Mouse (Mus musculus): ENCODE measurements around the gene Anapc11. TPM values are rescaled to one million over a fixed set of nuclear protein-coding genes. Genes with fewer than 3 reads are reported as not detected.

The Anapc11 gene
- total and polyA plus RNA-seq, 3 experiments: 57.0 to 145 (median 108) TPM

DNA sequence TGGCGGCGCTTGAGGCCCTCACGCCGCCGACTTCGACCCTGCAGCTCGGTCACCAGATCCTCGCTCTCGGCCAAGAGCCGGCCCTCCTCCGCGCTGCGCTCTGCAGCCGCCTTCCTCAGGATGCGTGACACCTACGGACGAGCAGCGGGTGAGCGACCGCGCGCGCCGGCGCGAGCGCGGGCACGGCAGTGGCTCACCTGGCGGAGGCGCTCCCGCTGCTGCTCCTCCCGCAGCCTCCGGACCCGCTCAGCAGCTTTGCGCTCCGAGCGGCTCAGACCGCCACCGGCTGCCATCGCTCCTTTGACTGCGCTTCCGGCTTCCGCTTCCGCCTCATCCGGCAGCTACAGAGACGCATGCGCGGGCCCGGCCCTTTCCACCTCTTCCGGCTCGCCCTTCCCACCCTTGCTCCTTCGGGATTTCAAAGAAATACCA lies 26.5 kb downstream of the Anapc11 start:
- peak; percentile 91 for DNase-seq (ENCODE audit: extremely low read depth)
- Histone ChIP-seq H3K27me3 (replicated peaks) (no peaks in the 10 kb centered on the region), H3K9ac (ENCODE audit: insufficient read depth, low read depth) (peak overlapping the region; percentile 93), H3K4me3 (replicated peaks in 1 of 3; ENCODE audit: low read depth in 2 of 3, low read length in 2 of 3, poor library complexity in 1 of 3) (peak overlapping the region; percentile 82 to 100 (median 100)), H3K79me2 (replicated peaks; ENCODE audit: control insufficient read depth, extremely low read depth, insufficient read depth, poor library complexity, severe bottlenecking) (peaks cover 32% of the 10 kb centered on the region), H3K4me1 (ENCODE audit: control insufficient read depth in 1 of 2, insufficient read depth in 2 of 2) (peaks cover 33 to 57% of the 10 kb centered on the region in 2 experiments), H3K36me3 (replicated peaks in 1 of 2; ENCODE audit: control insufficient read depth in 1 of 2, insufficient read depth in 1 of 2, low read length in 1 of 2) (peaks cover 58 to 77% of the 10 kb centered on the region in 2 experiments), H3K4me2 (ENCODE audit: insufficient read depth, low read depth, poor library complexity, severe bottlenecking) (peak overlapping the region; percentile 86), H3K9me3 (replicated peaks; ENCODE audit: low read length) (no peaks in the 10 kb centered on the region), H3K27ac (ENCODE audit: insufficient read depth, low read depth) (peak overlapping the region; percentile 83)
- in situ Hi-C loops (cut with MboI; ENCODE audit: low pct_ligation_motif_present, low pct_unique_long_range_greater_than_20kb, low sequenced_read_pairs): loop anchor here (10.0 kb wide), 1 partner anchor 60 kb away; no protein-coding TSS in a partner anchor
- TF ChIP-seq NRF1 (IDR thresholded peaks at IDR 0.05; ENCODE audit: low read depth, low read length) (peak; percentile 97), ZMIZ1 (IDR thresholded peaks at IDR 0.05; ENCODE audit: low read depth, low read length) (peak; percentile 88), SIN3A (IDR thresholded peaks at IDR 0.05; ENCODE audit: low read length) (peak; percentile 97), NELFE (IDR thresholded peaks at IDR 0.05; ENCODE audit: low read depth, low read length) (peak; percentile 81), HCFC1 (IDR thresholded peaks at IDR 0.05; ENCODE audit: low read depth, low read length) (peak; percentile 89), POLR2AphosphoS2 (IDR thresholded peaks at IDR 0.05; ENCODE audit: low read depth, low read length) (peak; percentile 94), MAFK (IDR thresholded peaks at IDR 0.05; ENCODE audit: insufficient replicate concordance, low read length) (0 out of 2 replicates have a peak, but pooled peaks have one; percentile 9), POLR2A (IDR thresholded peaks at IDR 0.05; ENCODE audit: low read depth, low read length) (peak; percentile 93), SMC3 (IDR thresholded peaks at IDR 0.05; ENCODE audit: low read depth, low read length) (no peak), UBTF (IDR thresholded peaks at IDR 0.05; ENCODE audit: low read depth, low read length) (no peak), RAD21 (IDR thresholded peaks at IDR 0.05; ENCODE audit: low read depth, low read length) (no peak), TCF12 (IDR thresholded peaks at IDR 0.05; ENCODE audit: low read depth, low read length) (peak; percentile 75), MAZ (IDR thresholded peaks at IDR 0.05; ENCODE audit: low read depth, low read length) (no peak), CHD2 (IDR thresholded peaks at IDR 0.05; ENCODE audit: low read length) (peak; percentile 28; the same call in 1 of the 2 replicates), BHLHE40 (IDR thresholded peaks at IDR 0.05; ENCODE audit: low read depth, low read length) (0 out of 2 replicates have a peak, but pooled peaks have one; percentile 7), ELF1 (IDR thresholded peaks at IDR 0.05; ENCODE audit: low read depth, low read length) (peak; percentile 100), MXI1 (IDR thresholded peaks at IDR 0.05; ENCODE audit: low read depth, low read length) (peak; percentile 90; the same call in 1 of the 2 replicates), TBP (conservative IDR thresholded peaks at IDR 0.05; ENCODE audit: low read depth, low read length) (peak; percentile 69)
- dilution Hi-C loops (cut with MboI; ENCODE audit: extremely low pct_ligation_motif_present, extremely low pct_unique_long_range_greater_than_20kb, low sequenced_read_pairs): no loop called here

DNA sequence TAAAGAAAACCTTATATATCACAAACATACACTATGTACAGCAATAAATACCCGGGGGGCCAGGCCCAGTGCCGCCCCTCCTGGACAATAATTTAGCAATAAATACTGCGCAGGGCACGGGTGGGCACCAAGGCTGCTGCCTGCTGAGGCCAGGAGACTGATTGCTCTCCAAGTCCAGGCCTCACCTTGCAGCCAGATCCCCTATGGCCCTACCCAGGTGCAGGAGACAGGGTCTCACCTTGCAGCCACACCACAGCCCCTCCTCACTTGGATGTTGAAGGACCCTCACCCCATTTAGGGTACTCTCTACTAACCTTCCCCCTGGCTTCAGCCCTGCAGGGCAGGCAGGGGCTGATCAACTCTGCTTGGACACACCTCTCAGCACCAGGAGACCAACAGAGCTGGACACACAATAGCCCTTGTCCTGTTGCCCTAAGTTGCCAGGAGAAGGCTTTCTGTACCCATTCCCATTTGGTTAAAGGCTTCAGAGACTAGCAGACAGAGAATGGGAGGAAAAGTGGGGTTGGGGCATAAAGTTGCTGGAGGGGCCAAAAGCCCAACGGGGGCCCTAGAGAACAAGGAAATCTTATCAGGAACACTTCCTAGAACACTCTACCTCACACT lies 27.0 kb downstream of the Anapc11 start, which contains the start of gene Sirt7:
TSS of gene Sirt7 (minus strand) at position 89 of the 624 bp plus-strand sequence.
- peak within 1 kb of the TSS; percentile 82 to 100 (median 100) for H3K4me3 ChIP-seq (replicated peaks in 1 of 3; ENCODE audit: low read depth in 2 of 3, low read length in 2 of 3, poor library complexity in 1 of 3)
- peaks cover 37% of the 10 kb centered on the region for H3K79me2 ChIP-seq (replicated peaks; ENCODE audit: control insufficient read depth, extremely low read depth, insufficient read depth, poor library complexity, severe bottlenecking)
- no peak for DNase-seq (ENCODE audit: extremely low read depth)
- no peaks in the 10 kb centered on the region for H3K9me3 ChIP-seq (replicated peaks; ENCODE audit: low read length)
- peak within 1 kb of the TSS; percentile 83 for H3K27ac ChIP-seq (ENCODE audit: insufficient read depth, low read depth)
- H3K27me3 ChIP-seq (replicated peaks): no peaks in the 10 kb centered on the region
- peak within 1 kb of the TSS; percentile 93 for H3K9ac ChIP-seq (ENCODE audit: insufficient read depth, low read depth)
- TF ChIP-seq MAFK (IDR thresholded peaks at IDR 0.05; ENCODE audit: insufficient replicate concordance, low read length) (no peak), KAT2A (IDR thresholded peaks at IDR 0.05; ENCODE audit: insufficient replicate concordance, low read length) (no peak), PAX5 (IDR thresholded peaks at IDR 0.05; ENCODE audit: low read length) (no peak), CTCF (conservative IDR thresholded peaks at IDR 0.05 in 1 of 2, IDR thresholded peaks at IDR 0.05 in 1 of 2; ENCODE audit: low read depth in 2 of 2, low read length in 2 of 2) (no peak), JUND (conservative IDR thresholded peaks at IDR 0.05; ENCODE audit: low read depth, low read length) (no peak), JUN (IDR thresholded peaks at IDR 0.05; ENCODE audit: insufficient read depth, low read depth, low read length) (no peak), USF2 (conservative IDR thresholded peaks at IDR 0.05; ENCODE audit: low read depth, low read length) (no peak), TBP (conservative IDR thresholded peaks at IDR 0.05; ENCODE audit: low read depth, low read length) (no peak), ZNF384 (IDR thresholded peaks at IDR 0.05; ENCODE audit: low read depth, low read length) (no peak), BHLHE40 (IDR thresholded peaks at IDR 0.05; ENCODE audit: low read depth, low read length) (no peak), MYC (IDR thresholded peaks at IDR 0.05; ENCODE audit: low read depth, low read length) (no peak), POLR2A (IDR thresholded peaks at IDR 0.05; ENCODE audit: low read depth, low read length) (no peak), RAD21 (IDR thresholded peaks at IDR 0.05; ENCODE audit: low read depth, low read length) (no peak), SMC3 (IDR thresholded peaks at IDR 0.05; ENCODE audit: low read depth, low read length) (no peak), UBTF (IDR thresholded peaks at IDR 0.05; ENCODE audit: low read depth, low read length) (no peak), ZC3H11A (IDR thresholded peaks at IDR 0.05; ENCODE audit: low read depth, low read length) (no peak), SIN3A (IDR thresholded peaks at IDR 0.05; ENCODE audit: low read length) (no peak), ETS1 (conservative IDR thresholded peaks at IDR 0.05; ENCODE audit: low read depth, low read length) (no peak), MEF2A (IDR thresholded peaks at IDR 0.05; ENCODE audit: borderline replicate concordance, low read depth, low read length) (no peak), POLR2AphosphoS2 (IDR thresholded peaks at IDR 0.05; ENCODE audit: low read depth, low read length) (no peak)
- peaks cover 36 to 63% of the 10 kb centered on the region in 2 experiments for H3K4me1 ChIP-seq (ENCODE audit: control insufficient read depth in 1 of 2, insufficient read depth in 2 of 2)
- dilution Hi-C loops (cut with MboI; ENCODE audit: extremely low pct_ligation_motif_present, extremely low pct_unique_long_range_greater_than_20kb, low sequenced_read_pairs): no loop called here
- H3K36me3 ChIP-seq (replicated peaks in 1 of 2; ENCODE audit: control insufficient read depth in 1 of 2, insufficient read depth in 1 of 2, low read length in 1 of 2): peaks cover 52 to 71% of the 10 kb centered on the region in 2 experiments
- H3K4me2 ChIP-seq (ENCODE audit: insufficient read depth, low read depth, poor library complexity, severe bottlenecking): peak within 1 kb of the TSS; percentile 86
- in situ Hi-C loops (cut with MboI; ENCODE audit: low pct_ligation_motif_present, low pct_unique_long_range_greater_than_20kb, low sequenced_read_pairs): loop anchor here (10.0 kb wide), 1 partner anchor 60 kb away; no protein-coding TSS in a partner anchor

Data from CH12.LX (cell line).